Mouse (Mus musculus) fat pad, adult 2 months (tissue): ENCODE results near the gene Zfp638.
A peak's percentile ranks its signal among the peaks of the same experiment; 100 is the strongest.
"Not testable (repeated sequence)": the region's sequence is repeated elsewhere in the genome, so short reads cannot be mapped to it uniquely, and the experiment has no call there.

Source experiments
- DNase-seq: peaks from one replicate; pipeline ENCODE4 v3.0.0-alpha.2; 2011; ENCODE audit warnings: low read depth, low spot score; ENCODE audit errors: extremely low read depth

Gene Zfp638

DNA sequence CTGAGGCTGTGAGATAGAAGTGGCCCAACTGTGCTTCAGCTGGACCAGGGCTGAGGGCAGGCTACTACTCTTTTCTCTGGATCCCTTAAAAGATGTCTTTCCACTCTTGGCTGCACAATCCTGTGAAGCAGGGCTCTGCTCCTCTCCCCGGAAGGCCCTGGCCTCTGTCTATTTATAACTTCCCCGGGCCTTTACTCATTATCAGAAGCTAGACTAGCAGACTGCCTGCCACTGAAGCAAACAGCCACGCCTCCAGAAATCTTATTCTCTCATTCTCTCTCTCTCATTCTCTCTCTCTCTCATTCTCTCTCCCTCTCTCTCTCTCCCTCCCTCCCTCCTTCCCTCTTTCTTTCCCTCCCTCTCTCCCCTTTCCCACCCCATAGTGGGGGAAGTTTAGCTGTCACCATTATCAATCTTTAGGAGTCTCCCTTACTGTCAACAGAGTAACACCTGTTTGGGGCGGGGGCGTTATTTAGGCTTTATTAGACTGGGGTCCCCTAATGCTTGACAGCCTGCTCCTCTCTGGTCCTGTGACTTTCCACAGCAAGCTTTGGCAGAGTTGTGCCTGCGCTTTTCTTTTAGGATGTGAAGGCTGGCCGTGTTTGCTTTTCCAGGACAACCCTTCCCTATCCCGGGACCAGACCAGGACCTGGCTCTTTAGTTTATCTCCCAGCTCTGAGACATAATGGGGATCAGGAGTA is 142.4 kb downstream of the Zfp638 start:
- no peak for DNase-seq

DNA sequence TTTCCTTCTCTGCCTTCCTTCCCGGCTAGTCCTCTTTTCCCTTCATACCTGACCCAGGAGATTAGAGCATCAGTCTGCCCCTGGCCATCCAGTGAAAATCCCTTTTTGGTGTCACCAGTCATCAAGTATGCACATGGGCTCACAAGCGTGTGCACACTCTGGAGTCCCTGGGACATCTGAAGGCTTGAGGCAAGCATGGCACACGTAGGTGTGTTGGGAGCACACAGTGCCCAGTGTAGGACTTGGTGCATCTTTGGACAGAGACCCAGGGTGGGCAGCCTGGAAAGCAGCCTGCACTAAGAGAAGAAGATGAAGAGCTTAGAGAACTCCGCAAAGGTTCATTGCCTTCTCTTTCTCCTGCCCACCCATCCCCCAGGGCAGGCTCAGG is 143.0 kb downstream of the Zfp638 start:
- DNase-seq, result no peak

DNA sequence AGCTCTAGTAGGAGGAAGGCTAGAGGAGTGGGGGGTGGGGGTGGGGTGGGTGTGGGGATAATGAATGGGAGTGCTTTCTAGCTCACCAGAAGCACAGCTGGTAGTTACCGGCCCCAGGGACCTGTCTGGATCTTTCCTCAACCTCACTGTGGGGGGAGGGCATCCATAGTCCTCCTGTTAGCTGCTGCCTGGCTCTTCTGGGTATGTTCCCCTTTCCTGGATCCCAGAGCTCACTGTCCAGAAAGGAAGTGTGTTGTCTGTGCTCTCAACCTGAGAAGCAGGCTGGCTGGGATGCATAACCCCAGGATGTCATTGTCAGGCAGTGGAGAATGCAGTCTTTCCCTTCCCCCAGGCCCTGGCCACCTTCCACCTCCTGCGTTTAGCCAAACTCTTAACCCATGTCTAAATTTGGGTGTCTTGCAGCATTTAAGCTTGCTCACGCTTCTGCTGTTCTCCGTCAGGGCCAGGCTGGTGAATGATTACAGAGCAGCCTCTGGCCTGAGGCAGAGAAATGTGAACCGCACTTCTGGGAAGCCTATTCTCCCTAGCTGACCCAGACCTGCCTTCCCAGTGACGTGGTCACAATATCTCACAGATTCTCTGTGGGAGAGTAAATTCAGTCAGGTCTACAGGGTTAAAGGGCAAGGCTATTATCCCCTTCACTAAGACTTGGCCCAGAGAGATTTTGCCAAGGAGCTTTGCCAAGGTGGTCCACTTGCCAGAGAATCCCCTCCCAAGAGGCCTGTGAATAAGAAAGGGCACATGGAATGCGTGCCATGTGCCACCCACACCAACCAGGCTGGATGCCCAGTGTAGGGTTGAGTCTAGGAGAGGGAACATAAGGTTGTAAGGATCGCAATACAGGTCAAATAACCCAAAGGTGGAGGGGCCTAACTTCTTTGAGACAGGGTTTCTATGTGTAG is 143.7 kb downstream of the Zfp638 start:
- DNase-seq, result no peak

DNA sequence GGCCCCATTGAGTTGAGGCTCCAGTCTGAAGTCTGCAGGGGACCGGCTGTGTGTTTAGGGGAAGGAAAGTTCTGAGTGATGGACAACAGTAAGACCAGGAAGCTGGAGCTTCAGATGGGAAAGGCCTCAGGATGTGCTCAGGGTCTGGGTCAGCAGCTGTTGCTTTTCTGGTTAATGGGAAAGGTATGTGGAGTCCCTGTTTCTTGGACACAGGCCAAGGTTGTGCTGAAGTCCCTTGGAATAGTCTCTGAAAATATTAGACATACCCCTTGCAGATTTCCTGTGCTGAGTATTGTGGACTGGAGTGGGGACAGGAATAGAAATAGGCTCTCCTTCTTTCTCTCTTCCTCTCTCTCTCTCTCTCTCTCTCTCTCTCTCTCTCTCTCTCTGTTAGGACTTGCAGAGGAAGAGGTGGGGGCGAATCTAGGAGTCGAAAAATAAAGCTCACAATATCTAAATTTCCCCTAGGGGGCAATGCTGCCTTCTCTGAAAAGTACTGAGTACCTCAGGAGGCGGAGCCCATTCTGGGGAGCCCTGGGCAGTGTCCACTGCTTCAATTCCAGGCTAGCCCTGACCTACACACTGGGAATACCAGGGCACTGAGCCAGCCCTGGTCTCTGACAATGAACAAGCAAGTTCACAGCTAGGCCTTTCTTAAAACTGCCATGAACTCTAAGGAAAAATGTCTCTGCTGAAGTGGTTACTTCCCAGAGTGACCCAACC is 148.2 kb downstream of the Zfp638 start:
- not testable (repeated sequence) for DNase-seq

DNA sequence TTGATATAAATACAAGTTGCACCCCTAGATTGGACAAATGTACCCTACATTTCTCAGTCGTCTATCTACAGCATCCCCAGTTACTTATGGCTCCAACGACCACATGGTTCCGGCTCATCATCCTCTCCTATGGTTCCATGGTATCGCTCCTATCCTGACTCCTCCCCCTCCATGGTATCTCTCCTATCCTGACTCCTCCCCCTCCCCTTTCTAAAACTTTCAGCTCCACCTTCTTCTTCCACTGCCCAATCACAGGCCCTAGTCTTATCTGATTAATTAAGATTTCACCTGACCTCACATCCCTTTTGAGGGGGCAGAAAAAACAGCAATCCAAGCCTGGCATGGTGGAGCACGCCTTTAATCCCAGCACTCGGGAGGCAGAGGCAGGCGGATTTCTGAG is 149.9 kb downstream of the Zfp638 start:
- no peak for DNase-seq

DNA sequence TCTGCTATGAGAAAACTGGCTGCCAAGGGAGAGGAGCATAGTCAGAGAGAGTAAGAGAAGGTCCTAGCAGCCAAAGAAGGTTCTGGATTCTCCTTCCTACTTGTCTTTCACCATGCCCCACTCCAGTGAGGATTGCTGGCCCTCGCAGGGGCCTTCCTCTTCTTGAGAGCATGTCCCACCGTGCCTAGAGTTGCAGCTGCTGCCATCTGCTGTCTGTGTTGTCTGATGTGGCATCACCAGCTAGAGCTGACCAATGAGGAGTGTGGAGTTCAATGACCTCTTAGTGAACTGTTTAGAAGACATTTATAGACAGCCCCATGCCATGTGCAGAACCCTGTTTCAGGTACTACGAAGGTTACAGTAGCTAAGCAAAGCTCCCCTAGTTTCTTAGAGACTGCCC is 150.5 kb downstream of the Zfp638 start:
- no peak for DNase-seq

DNA sequence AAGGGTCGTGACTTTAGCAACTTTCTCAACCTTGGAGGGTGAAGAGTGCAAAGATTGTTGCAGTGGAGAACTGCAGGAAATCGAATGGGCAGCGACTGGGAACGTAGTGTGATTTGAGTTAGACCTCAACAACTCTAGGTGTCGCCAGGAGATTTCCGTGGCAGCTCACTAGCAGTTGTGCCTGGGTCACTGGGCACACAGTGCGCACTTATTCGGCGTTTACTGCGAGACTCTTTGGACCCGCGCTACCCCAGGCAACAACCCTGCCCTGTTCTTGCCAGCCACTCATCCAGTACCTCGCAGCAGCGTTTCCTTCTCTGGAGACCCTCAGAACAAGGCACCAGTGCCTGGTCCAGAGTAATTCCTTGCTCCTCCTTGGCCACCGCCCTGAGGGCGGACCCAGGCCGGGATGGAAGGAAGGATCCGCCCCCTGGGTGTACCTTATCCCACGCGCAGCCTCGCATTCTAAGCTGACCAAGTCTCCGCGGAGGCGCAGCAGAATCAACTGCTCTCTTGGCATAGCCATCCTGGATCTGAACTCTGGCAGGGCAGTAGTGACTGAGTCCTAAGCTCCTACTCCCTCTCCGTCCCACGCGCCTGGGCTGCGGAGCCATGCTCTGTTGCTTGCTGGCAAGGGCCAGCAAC is 152.1 kb downstream of the Zfp638 start:
- DNase-seq, result peak; percentile 34

DNA sequence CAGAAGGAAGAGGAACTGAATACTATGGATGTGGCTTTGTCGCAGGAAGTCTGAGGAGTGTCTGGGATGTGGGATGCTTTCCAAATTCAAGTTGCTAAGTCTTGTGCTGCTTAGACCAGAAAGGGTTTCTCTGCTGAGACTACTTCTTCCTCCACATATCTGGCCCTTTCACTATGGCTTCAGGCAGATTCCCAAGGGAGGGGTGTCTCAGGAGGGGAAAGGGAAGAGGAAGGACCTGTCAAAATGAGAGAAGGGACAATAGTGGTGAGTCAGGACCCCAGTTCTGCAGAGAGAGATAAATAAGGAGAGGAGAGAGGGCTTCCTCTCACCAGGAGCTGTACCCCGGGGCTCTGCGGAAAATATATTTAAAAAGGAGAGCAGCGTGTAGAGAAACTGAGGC is 153.1 kb downstream of the Zfp638 start:
- DNase-seq, result no peak

DNA sequence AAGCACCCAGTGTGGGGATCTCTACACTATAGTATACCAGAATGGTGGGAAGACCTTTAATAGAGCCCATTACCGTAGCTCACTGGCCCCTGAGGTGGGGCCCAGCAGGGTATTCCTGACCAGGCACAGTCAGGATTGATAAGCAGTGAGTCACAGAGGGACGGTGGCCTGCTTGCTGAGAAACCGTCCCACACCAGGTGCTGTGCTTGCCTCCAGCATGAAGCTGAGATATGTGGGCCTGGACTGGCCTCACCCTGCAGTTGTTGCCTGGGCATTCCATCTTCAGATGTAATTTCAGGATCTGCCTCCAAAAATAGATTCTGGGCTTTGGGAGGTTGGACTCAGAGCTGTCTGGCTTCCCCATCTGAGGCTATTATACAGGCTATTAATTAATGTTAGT is 155.1 kb downstream of the Zfp638 start:
- no peak for DNase-seq

DNA sequence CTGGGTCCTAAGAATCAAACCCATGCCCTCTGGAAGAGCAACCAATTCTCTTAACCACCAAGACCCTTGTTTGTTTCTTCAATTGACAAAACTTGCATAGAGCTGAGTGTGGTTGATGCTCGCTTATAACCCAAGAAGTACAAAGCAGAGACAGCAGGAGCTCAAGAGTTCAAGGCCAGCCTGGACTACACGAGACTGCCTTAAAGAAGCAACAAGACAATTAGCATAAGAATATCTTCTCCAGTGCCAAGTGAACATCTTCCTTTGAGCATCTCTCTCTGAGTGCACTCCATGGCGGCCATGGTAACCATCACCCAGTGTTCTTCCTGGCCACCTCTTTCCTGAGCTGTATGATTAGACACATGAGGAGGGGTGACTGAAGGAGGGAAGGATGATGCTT is 158.7 kb downstream of the Zfp638 start:
- DNase-seq, result no peak

DNA sequence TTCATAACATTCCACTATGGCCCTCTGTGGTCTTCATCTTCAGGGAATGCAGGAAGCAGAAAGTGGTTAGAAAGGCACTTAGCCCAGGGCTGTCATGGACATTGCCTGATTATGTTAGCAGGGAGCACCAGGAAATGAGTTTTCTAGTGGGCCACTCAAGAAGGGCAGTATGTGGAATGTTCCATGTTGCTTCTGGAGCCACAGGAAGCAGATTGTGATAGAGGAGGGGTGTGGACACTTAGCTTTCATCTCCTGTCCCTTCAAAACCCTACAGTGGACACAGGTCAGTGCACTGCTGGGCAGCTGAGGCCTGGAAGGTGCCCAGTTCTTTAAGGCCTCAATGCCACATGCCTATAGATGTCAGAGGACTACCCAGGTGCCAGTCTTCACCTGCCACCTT is 161.9 kb downstream of the Zfp638 start:
- no peak for DNase-seq

DNA sequence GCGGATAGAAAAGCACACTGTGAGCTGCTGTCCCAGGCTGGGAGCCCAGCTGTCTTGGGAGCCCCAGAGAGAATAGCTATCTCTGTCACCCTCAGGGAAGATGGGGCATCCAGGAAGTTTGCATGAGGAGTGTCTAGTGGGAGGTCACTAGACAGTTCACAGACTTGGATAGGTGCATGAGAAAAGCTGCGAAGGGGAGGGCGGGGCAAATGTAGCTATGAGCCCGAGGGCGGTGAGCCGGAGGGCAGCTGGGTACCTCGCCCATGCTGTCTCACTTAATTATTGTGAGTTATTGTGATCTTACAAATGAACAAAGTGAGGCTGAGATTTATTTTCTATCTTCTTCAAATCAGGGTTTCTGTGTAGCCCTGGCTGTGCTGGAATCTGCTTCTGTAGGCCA is 162.9 kb downstream of the Zfp638 start:
- no peak for DNase-seq

DNA sequence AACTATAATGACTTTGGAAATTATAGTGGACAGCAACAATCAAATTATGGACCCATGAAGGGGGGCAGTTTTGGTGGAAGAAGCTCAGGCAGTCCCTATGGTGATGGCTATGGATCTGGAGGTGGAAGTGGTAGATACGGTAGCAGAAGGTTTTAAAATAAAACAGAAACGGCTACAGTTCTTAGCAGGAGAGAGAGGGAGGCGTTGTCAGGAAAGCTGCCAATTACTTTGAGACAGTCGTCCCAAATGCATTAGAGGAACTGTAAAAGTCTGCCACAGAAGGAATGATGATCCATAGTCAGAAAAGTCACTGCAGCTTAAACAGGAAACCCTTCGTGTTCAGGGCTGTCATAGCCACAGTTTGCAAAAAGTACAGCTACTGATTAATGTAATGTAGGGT is 165.6 kb downstream of the Zfp638 start:
- DNase-seq, result not testable (repeated sequence)
